19 mouse cellular contexts compared by ENCODE assay signal in genomic region chr11:32156854-32157630, GRCm38 (mm10). TPM values are rescaled to one million over a fixed set of nuclear protein-coding genes. Genes with fewer than 3 reads are reported as not detected.
DNase-seq lines count a peak whose midpoint lies in the region; ATAC-seq lines count a peak whose summit lies in the region.
"Had no signal": no experiment of that assay in that cellular context is flagged by ENCODE, and none has a peak within 500 bp of the region (broad histone marks: within the 10 kb centered on the region; RNA-seq: fewer than 3 reads in every experiment).

No protein-coding gene starts in this region.

- peak overlapping the region; percentile 67 for H3K27ac ChIP-seq in midbrain, embryonic 10.5 days (replicated peaks)
- peak overlapping the region; percentile 79 for H3K27ac ChIP-seq in neural tube, embryonic 15.5 days (replicated peaks)
- H3K27ac ChIP-seq in kidney, embryonic 15.5 days: no peak overlapping the region
- H3K27ac ChIP-seq: embryonic facial prominence, embryonic 13.5 days; limb, embryonic 12.5 days; stomach, postnatal 0 days had no signal

- WGBS in midbrain, embryonic 10.5 days: 88% methylated on average over 7 of the region's 7 CpGs
- 50% methylated on average over 7 of the region's 7 CpGs for WGBS in neural tube, embryonic 15.5 days
- WGBS in kidney, embryonic 15.5 days: 80% methylated on average over 7 of the region's 7 CpGs

- no peak overlapping the region for H3K4me2 ChIP-seq in neural tube, embryonic 15.5 days
- no peak overlapping the region for H3K4me2 ChIP-seq in kidney, embryonic 15.5 days
- H3K4me2 ChIP-seq: limb, embryonic 12.5 days had no signal

- no peak overlapping the region for H3K9ac ChIP-seq in neural tube, embryonic 15.5 days (replicated peaks)
- no peak overlapping the region for H3K9ac ChIP-seq in kidney, embryonic 15.5 days
- H3K9ac ChIP-seq: embryonic facial prominence, embryonic 13.5 days; limb, embryonic 12.5 days had no signal

- H3K4me1 ChIP-seq in midbrain, embryonic 10.5 days: peaks cover 21% of the 10 kb centered on the region
- H3K4me1 ChIP-seq in neural tube, embryonic 15.5 days: peaks cover 33% of the 10 kb centered on the region
- H3K4me1 ChIP-seq in kidney, embryonic 15.5 days: peaks cover 14% of the 10 kb centered on the region

- H3K9me3 ChIP-seq in midbrain, embryonic 10.5 days (replicated peaks): no peaks in the 10 kb centered on the region
- no peaks in the 10 kb centered on the region for H3K9me3 ChIP-seq in neural tube, embryonic 15.5 days (replicated peaks)
- H3K9me3 ChIP-seq in kidney, embryonic 15.5 days (replicated peaks): no peaks in the 10 kb centered on the region
- H3K9me3 ChIP-seq: embryonic facial prominence, embryonic 13.5 days; limb, embryonic 12.5 days had no signal

- intact Hi-C loops in left cerebral cortex, postnatal 4 days (cut with DNase I): no loop called here
- intact Hi-C loops in left cerebral cortex, postnatal 10 days (cut with DNase I): loop anchor here (10.0 kb wide), 1 partner anchor 92 kb away; no protein-coding TSS in a partner anchor

- peak; percentile 63 to 73 for ATAC-seq in hematopoietic stem cell, adult 5-6 weeks (replicated peaks in 1 of 2; ENCODE audit: insufficient read depth in 1 of 2, low FRiP score in 2 of 2, low TSS enrichment in 1 of 2, low read depth in 1 of 2, poor library complexity in 2 of 2, severe bottlenecking in 2 of 2)
- no peak for ATAC-seq in neural tube, embryonic 15.5 days (ENCODE audit: low FRiP score)
- ATAC-seq in kidney, embryonic 15.5 days (replicated peaks; ENCODE audit: low FRiP score): no peak
- ATAC-seq: intestine, postnatal 0 days had no signal

- peak; percentile 22 for DNase-seq in left cerebral cortex, postnatal 4 days
- DNase-seq in left cerebral cortex, postnatal 10 days (ENCODE audit: extremely low spot score in 1 of 2, low spot score in 2 of 2): no peak
- DNase-seq in midbrain, embryonic 10.5 days (ENCODE audit: low spot score): no peak
- DNase-seq in spleen, postnatal 4 days (ENCODE audit: low spot score in 2 of 2): no peak
- no peak for DNase-seq in natural killer cell, adult 2 months (ENCODE audit: low spot score in 2 of 2)
- DNase-seq: adrenal gland, adult 8-10 months; gastrocnemius, postnatal 25 days; kidney, postnatal 25 days; lung, postnatal 4 days; thymus, postnatal 4 days had no signal

- no peak overlapping the region for H3K4me3 ChIP-seq in midbrain, embryonic 10.5 days
- no peak overlapping the region for H3K4me3 ChIP-seq in neural tube, embryonic 15.5 days (replicated peaks)
- no peak overlapping the region for H3K4me3 ChIP-seq in kidney, embryonic 15.5 days (replicated peaks)
- H3K4me3 ChIP-seq: embryonic facial prominence, embryonic 13.5 days; limb, embryonic 12.5 days; myocyte had no signal

- peaks cover 30% of the 10 kb centered on the region for H3K27me3 ChIP-seq in midbrain, embryonic 10.5 days (ENCODE audit: low read depth, poor library complexity, severe bottlenecking)
- no peaks in the 10 kb centered on the region for H3K27me3 ChIP-seq in neural tube, embryonic 15.5 days (replicated peaks)
- peaks cover 22% of the 10 kb centered on the region for H3K27me3 ChIP-seq in kidney, embryonic 15.5 days

- no peaks in the 10 kb centered on the region for H3K36me3 ChIP-seq in midbrain, embryonic 10.5 days
- no peaks in the 10 kb centered on the region for H3K36me3 ChIP-seq in neural tube, embryonic 15.5 days
- H3K36me3 ChIP-seq in kidney, embryonic 15.5 days: no peaks in the 10 kb centered on the region
- H3K36me3 ChIP-seq: embryonic facial prominence, embryonic 13.5 days; limb, embryonic 12.5 days had no signal

RNA-seq across cellular contexts. Expression of gene Il9r, which starts 43.0 kb away (rescaled TPM):
- not detected for total RNA-seq in left cerebral cortex, postnatal 4 days (2021)
- not detected for total RNA-seq in left cerebral cortex, postnatal 10 days (2021)
- 0.69 and 1.3 TPM in 2 replicates for total RNA-seq in hematopoietic stem cell, adult 5-6 weeks (2017)
- polyA plus RNA-seq in midbrain, embryonic 10.5 days (2016; fragmentation: Nextera tagmentation; extraction: Ambion mirVana): 0.05 TPM in 1 of 2 replicates, not detected in the other
- 1.5 TPM in 1 of 2 replicates, not detected in the other for polyA plus RNA-seq in neural tube, embryonic 15.5 days (2015; fragmentation: Nextera tagmentation; extraction: Ambion mirVana)
- not detected in 2 replicates for polyA plus RNA-seq in kidney, embryonic 15.5 days (2015; fragmentation: Nextera tagmentation; extraction: Ambion mirVana)
- total RNA-seq: gastrocnemius, postnatal 25 days had no signal
- polyA plus RNA-seq: intestine, postnatal 0 days; liver, embryonic 16.5 days; stomach, postnatal 0 days had no signal

RNA-seq across cellular contexts. Expression of gene Snrnp25, which starts 48.2 kb away (rescaled TPM):
- 10 to 100 TPM; 20.3 to 21.6 TPM for total RNA-seq in left cerebral cortex, postnatal 4 days (2021)
- 10 to 100 TPM; 25.9 to 28.4 TPM for total RNA-seq in left cerebral cortex, postnatal 10 days (2021)
- 50.8 and 51.0 TPM in 2 replicates for total RNA-seq in hematopoietic stem cell, adult 5-6 weeks (2017)
- polyA plus RNA-seq in midbrain, embryonic 10.5 days (2016; fragmentation: Nextera tagmentation; extraction: Ambion mirVana): 94.7 and 107 TPM in 2 replicates
- polyA plus RNA-seq in neural tube, embryonic 15.5 days (2015; fragmentation: Nextera tagmentation; extraction: Ambion mirVana): 45.6 and 54.3 TPM in 2 replicates
- polyA plus RNA-seq in kidney, embryonic 15.5 days (2015; fragmentation: Nextera tagmentation; extraction: Ambion mirVana): 59.6 and 60.9 TPM in 2 replicates

Comparison
In these comparisons a context has a peak if more than half of its experiments do, and no peak if none do; other contexts are left out.
1. ATAC-seq: peak in hematopoietic stem cell, adult 5-6 weeks (2 of 2); none in neural tube, embryonic 15.5 days (single experiment) and kidney, embryonic 15.5 days (single experiment).